Mouse (Mus musculus): ENCODE measurements around the gene Mdk.

- TF ChIP-seq TAL1 (IDR thresholded peaks at IDR 0.05; ENCODE audit: low read length) (no peak), GATA1 (IDR thresholded peaks at IDR 0.05; ENCODE audit: low read length) (no peak)
Observed at GRCm38 (mm10) chr2:91960459-91960858, 28.4 kb upstream of the Mdk start.

All from erythroblast, embryonic 14.5 days (primary cell).